Mouse (Mus musculus): ENCODE results near the gene Cnmd.

Gene Cnmd

DNA sequence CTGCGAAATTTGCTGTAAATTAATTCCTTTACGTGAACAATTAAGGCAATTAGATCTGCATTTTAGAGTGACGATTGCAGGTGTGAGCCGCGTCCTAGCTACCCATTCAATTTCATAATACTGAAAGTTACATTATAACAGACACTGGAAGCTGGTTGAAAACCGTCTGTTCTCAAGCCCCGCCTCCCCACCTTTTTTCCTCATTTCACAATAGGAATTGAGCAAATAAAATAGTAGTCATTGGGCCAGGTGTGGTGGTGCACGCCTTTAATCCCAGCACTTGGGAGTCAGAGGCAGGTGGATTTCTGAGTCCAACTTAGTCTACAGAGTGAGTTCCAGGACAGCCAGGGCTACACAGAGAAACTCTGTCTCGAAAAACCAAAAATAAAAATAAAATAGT lies 19.9 kb downstream of the Cnmd start:
- no peak for DNase-seq

DNA sequence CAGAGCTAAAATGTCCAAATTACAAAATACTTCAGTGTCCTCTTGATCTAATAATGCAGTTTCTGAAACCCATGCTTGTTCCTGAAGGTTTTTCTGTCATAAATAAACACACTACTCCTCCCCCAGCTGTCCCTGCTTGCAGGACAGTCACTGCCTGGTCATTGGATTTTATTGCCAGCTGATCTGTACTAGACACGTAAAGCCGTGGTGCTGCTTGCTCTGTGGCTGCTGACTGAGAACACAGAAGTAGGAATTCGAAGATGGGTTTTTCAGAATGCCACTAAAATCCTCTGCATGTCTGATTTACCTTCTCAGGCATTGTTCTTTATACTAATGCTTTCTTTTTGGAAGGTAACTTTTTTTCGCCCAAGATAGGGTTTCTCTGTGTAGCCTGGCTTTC lies 25.2 kb downstream of the Cnmd start:
- DNase-seq: no peak

DNA sequence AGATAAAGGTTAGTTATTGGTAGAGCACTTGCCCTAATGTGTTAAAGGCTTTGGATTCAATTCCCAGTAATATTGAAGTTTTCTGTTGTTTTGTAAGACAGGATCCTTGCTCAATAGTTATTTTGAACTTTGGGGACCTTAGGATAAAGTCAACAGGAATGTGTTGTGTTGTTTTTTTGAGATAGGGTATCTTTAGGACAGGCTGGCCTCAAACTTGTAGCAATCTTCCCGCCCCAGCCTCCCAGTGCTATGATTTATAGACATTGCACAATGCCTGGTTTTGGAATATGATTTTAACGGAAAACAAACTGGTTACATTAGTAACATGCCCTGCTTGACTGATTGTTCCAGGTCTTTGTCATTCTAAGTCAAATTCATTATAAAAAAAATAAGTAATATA lies 28.8 kb downstream of the Cnmd start:
- no peak for DNase-seq

DNA sequence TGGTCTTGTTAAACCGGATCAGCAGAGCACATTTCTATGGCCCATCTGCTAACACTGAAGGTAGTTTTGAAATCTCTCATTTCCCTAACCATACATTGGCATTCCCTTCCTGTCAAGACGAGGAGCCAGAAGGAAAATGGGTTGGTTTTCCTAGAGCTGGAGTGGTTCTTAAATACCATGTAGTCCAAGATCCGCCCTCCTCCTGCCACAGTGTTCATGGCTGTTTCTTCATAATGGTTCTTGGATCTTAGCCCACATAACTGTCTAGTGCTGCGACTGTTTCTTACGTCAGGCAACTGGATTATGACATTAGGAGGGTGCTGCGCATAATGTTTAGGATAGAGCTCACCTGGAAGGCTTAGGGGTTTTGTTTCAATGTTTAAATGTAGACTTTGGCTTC lies 29.6 kb downstream of the Cnmd start:
- no peak for DNase-seq

DNA sequence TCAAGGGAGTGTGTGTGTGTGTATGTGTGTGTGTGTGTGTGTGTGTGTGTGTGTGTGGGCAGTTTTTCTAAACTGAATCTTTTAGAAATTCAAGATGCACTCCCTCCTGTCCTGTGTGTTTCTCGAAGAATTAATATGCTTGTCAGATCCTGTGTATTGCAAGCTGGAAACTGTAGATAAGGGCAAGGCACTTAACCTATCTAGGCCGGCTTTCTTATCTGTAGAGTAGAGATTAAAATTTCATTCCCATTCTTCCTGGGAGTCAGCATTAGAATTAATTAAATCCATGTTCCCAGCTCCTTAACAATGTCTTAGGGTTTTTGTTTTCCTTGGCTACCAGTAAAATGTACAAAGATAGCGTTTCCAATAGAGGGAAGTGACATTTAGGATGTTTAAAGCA lies 40.8 kb downstream of the Cnmd start:
- no peak for DNase-seq

DNA sequence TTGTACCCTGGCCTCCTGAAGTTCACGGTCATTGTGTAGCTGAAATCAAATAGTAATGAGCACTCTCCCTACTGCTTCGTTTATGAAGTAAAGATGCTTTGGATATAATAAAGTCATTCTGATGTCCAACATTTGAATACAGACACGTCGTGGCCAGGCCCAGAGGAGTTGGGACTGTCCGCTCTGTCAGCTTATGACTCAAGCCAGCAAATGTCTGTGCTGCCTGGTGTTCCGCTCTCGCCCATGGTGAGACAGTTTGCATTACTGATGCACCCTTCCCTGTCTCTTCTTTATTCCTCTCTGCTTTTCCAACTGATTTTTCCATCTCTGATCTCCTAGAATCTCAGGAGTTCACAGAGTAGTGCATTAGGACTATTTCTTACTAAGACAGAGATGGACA lies 42.2 kb downstream of the Cnmd start:
- no peak for DNase-seq

DNA sequence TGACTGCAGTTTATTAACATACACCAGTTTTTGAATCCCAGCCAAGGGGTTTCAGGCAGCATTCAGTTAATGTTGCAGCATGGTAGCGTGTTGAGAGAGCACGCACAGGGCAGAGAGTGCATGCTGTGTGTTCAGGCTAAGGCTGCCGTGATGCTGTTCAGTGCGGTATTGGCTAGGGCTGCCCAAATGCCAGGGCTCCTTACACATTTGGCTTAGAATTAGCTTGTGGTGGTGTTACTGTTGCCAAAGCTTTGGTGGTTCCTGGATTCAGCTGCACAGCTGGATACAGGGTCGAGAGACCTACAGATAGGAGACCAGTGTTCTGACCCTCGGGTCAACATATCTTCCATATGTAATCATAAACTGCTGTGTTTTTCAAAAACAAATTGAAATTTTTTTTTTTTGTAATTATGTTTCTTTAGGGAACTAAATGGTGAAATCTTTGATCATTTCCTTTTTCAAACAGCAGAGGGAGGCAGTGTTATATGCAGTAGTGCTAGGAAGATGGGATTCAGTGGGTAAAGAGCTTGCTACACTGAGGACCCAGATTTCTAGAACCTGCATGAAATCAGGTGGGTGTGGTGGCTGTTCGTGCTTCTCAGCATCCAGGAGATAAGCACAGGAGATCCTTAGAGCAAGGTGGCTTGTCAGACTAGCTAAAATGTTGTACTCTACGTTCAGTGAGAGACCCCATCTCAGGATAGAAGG lies 44.7 kb downstream of the Cnmd start:
- DNase-seq: no peak

DNA sequence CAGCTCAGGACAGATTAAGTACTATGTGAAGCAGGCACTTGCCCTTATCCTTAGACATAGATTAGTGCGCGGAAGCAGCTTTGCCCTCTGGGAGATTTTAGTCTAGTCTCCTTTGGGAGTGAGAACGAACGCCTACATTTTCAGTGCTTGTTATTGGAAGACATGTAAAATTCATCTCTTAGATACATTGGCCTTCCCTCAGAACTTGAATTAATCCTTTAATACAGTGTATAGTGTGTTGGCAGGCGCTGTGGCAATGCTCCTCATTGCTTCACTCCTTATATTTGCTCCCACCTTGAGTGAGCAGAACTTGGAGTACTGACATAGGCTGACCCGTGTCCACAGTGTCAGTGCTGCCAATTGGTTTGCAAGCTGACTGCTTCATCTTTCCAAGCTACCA lies 53.7 kb downstream of the Cnmd start:
- no peak for DNase-seq

DNA sequence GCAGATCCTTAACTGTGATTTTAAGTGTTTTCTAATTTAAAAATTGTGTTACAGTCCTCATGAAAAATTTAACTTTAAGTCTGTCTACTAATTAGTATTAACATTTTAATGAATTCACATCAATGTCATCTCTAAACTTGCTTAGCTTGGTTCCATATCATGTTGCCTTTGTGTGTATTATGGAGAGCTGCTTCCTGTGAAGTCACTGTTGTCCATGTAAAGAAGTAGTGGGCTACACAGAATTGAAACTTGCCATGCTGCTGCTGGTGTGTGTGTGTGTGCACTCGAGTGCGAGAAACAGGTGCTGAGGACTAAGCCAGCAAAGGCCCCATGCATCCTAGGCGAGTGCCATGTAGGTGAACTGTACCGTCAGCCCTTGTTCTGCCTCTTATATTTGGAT lies 54.6 kb downstream of the Cnmd start:
- DNase-seq: no peak

DNA sequence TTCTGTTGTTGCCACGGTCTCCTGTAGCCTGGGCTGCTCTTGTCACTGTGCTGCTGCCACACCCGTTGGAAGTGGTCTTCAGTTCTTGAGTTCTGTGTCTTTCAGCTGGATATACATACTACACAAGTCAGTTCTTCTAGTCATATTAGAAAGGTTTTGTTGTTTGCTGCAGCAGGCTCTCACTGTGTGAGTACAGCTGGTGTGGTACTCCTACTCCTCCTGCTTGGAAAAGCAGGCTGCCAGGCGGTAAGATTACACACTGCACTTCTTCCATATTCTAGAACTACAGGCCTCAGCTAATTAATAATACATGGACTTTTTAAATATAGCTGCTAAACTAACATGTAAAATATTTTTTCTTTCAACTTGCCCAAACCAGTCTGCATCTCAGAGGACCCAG lies 55.1 kb downstream of the Cnmd start:
- no peak for DNase-seq

DNA sequence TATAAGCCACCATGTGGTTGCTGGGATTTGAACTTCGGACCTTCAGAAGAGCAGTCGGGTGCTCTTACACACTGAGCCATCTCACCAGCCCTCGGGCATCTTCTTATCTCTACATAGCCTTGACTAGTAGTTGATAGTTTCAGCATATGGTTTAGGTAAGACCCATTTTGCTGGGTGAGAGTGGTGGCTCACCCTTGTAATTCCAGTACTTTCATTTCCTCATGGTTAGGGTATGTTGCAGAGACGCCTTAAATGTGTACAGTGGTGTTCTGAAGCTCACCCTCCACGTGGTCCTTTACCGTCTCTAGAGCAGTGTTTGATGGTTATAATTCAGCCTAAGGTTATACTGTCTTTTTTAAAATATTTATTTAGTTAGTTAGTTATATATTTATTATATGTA lies 55.6 kb downstream of the Cnmd start:
- DNase-seq: no peak

DNA sequence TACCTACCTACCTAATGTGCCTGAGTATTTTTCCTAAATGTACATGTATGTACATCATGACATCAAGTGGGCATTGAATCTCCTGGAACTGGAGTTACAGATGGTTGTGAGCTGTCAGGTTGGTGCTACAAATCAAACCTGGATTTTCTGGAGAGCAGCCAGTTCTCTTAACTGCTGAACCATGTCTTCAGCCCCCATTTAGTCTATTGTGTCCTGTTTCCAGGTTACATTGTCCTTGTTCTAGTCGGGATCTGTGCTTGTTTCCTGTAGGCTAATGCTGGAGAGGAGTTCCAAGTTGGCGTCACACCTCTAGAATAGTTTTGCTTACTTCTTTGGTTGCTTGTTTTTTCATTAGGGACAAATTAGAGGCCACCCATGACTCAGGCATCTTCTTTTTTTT lies 56.1 kb downstream of the Cnmd start:
- no peak for DNase-seq

DNA sequence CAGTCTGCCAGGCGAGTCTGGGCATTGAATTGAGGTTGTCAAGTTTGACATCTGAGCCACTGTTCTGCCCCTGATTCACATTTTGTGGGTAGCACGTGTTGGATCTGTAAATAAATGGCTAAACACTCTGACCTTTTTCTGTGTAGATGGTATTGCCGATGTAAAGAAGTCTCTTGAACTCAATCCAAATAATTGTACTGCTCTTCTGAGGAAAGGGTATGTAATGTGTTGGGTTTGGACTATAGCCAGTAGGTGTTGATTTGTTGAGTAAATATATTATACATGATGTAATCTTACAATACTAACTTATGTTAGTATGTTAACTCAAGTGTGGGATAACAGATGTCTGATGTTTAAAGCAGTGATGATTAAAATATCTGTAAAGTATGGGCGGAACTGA lies 65.4 kb downstream of the Cnmd start:
- DNase-seq: no peak

DNA sequence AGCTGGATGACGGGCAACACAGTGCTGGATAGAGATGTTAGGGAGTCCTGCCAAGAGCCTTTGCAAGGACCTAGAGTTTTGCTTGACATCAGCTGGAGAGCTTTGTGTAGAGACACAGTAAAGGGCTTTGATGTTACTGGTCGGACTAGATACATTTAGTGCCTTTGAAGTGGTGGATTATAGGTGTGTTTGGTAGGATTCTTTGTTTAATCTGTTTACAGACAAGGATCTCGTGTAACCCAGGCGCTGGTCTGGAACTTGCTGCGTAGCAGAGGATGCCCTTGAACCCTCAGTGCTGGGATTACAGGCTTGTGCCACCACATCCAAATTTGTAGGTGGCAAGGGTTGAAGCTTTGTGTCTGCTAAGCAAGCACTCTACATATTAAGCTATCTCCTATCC lies 67.9 kb downstream of the Cnmd start:
- DNase-seq: no peak

DNA sequence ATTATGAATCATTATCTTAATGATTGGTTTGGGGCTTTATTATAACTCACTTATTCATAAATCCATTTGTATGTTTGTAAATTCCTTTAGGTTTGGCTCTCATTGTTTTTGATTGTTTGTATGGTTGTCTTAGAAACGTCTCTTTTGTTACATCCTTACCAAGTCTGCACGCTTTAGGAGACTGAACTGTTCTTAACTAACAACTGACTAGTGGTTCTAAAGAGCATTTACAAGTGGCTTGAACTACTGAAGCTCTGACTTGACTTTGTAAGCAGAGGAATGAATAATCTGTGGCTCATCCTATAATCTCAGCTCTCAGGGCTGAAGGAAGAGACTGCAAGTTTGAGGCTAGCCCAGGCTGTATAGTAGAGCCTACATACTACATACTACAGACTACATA lies 70.4 kb downstream of the Cnmd start:
- no peak for DNase-seq

DNA sequence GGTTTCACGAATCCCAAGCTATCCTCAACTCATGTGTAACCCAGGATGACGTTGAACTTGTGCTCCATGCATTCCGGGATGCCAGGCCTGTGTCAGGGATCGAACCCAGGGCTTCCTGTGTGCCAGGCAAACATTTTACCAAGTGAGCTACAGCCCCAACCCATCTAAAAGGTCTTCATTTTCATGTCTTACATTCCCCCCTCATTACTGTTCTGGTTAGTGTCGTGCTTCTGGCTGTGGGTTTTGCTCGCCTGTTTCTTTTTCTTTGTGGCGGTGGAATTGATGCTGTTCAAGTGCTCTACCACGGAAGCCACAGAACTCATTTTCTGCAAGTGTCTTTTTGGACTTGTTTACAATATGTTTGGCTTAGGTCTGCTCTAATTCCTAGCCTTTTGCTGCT lies 71.1 kb downstream of the Cnmd start:
- no peak for DNase-seq

DNA sequence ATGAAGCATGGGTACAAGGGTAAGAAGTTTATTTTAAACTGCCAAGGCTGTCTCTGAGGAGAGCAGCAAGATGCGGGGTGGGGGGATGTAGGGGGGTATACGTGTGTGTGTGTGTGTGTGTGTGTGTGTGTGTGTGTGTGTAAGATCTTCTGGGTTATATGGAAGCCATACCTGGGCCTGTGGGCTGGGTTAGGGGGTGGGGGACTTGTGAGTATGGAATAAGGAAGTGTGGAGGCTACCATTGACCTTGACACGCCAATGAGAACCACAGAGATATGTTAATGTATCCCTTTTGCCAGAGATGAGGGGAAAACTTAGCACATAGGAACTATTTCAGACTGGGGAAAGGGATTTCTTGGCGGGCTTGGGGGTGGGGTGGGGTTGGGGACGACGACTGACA lies 72.6 kb downstream of the Cnmd start:
- DNase-seq: no peak

DNA sequence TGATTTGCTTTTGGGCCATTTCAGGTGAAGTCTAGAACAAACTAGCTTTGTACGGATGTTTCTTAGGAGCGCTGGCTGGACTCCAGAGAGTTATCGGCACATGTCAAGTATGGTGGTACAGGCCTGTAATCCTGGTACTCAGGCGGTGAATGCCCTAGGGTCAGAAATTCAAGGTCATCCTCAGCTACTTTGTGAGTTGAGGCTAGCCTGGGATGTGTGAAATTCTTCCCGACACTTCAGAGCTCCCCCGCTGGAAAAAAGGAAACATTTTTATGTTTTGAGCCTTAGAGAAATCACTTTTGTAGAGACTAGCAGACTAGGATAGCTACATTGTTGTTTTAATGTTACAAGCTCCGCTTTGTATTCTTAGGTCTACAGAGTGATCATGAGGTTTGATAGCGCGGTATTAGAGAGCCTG lies 73.4 kb downstream of the Cnmd start:
- peak; percentile 43 for DNase-seq

DNA sequence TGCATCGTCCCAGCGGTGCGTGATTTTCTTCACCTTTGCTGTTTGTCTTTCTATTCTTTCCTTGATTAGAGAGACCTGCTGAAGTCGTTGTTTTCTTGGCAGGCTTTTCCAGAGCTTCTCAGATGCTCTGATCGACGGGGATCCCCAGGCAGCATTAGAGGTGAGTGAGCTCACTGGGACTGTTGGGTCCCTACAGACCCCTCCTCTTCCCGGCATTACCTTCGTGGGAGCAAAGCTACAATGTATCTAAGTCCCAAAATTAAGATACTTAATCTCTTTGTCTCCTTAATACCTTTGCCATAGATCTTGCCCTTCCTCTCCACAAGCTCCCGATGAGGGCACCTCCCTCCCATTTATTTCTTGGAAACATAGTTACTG lies 74.1 kb downstream of the Cnmd start:
- no peak for DNase-seq
